Mouse (Mus musculus): ENCODE data around the gene Adgrl1. TPM values are rescaled to one million over a fixed set of nuclear protein-coding genes. Genes with fewer than 3 reads are reported as not detected.

The Adgrl1 gene
- polyA plus RNA-seq, 1 experiment from 2014 or later, result 13.9 TPM

- Histone ChIP-seq H3K36me3 (replicated peaks) (no peaks in the 10 kb centered on the region), H3K27ac (replicated peaks) (no peak overlapping the region), H3K4me1 (peaks cover 2% of the 10 kb centered on the region), H3K4me3 (no peak overlapping the region), H3K27me3 (replicated peaks; ENCODE audit: low read depth, poor library complexity, severe bottlenecking) (peaks cover 56% of the 10 kb centered on the region), H3K9me3 (no peaks in the 10 kb centered on the region)
- 78% methylated on average over 4 of the region's 4 CpGs for WGBS
- DNase-seq (ENCODE audit: low spot score), result no peak
Measured at GRCm38 (mm10) chr8:83892061-83892460, 7.8 kb upstream of the Adgrl1 start.

- Histone ChIP-seq H3K9me3 (no peaks in the 10 kb centered on the region), H3K4me1 (peaks cover 21% of the 10 kb centered on the region), H3K4me3 (no peak overlapping the region), H3K27me3 (replicated peaks; ENCODE audit: low read depth, poor library complexity, severe bottlenecking) (peaks cover 69% of the 10 kb centered on the region), H3K36me3 (replicated peaks) (no peaks in the 10 kb centered on the region), H3K27ac (replicated peaks) (no peak overlapping the region)
- DNase-seq (ENCODE audit: low spot score), result peak; percentile 80
- WGBS, result 2% methylated on average over 5 of the region's 5 CpGs
Measured at GRCm38 (mm10) chr8:83893915-83894314, 6.0 kb upstream of the Adgrl1 start.

GRCm38 (mm10) chr8:83895894-83896293 lies 4.0 kb upstream of the Adgrl1 start:
- no peak overlapping the region for H3K4me3 ChIP-seq
- WGBS, result 5% methylated on average over 5 of the region's 5 CpGs
- peaks cover 31% of the 10 kb centered on the region for H3K4me1 ChIP-seq
- peak; percentile 54 for DNase-seq (ENCODE audit: low spot score)
- H3K9me3 ChIP-seq, result no peaks in the 10 kb centered on the region
- H3K27me3 ChIP-seq (replicated peaks; ENCODE audit: low read depth, poor library complexity, severe bottlenecking), result peaks cover 69% of the 10 kb centered on the region
- no peak overlapping the region for H3K27ac ChIP-seq (replicated peaks)
- H3K36me3 ChIP-seq (replicated peaks), result no peaks in the 10 kb centered on the region

GRCm38 (mm10) chr8:83896461-83896860 lies 3.4 kb upstream of the Adgrl1 start:
- WGBS, result 83% methylated on average over 7 of the region's 7 CpGs
- Histone ChIP-seq H3K9me3 (no peaks in the 10 kb centered on the region), H3K27me3 (replicated peaks; ENCODE audit: low read depth, poor library complexity, severe bottlenecking) (peaks cover 68% of the 10 kb centered on the region), H3K27ac (replicated peaks) (no peak overlapping the region), H3K4me1 (peaks cover 36% of the 10 kb centered on the region), H3K36me3 (replicated peaks) (no peaks in the 10 kb centered on the region), H3K4me3 (no peak overlapping the region)
- DNase-seq (ENCODE audit: low spot score), result no peak

- no peaks in the 10 kb centered on the region for H3K9me3 ChIP-seq
- 2% methylated on average over 26 of the region's 26 CpGs for WGBS
- no peaks in the 10 kb centered on the region for H3K36me3 ChIP-seq (replicated peaks)
- H3K27me3 ChIP-seq (replicated peaks; ENCODE audit: low read depth, poor library complexity, severe bottlenecking), result peaks cover 60% of the 10 kb centered on the region
- peaks cover 44% of the 10 kb centered on the region for H3K4me1 ChIP-seq
- peak overlapping the region; percentile 42; the same call in 1 of the 2 replicates for H3K27ac ChIP-seq (replicated peaks)
- DNase-seq (ENCODE audit: low spot score), result peak; percentile 83
- H3K4me3 ChIP-seq, result peak overlapping the region; percentile 53
Measured at GRCm38 (mm10) chr8:83897211-83897610, 2.7 kb upstream of the Adgrl1 start.

GRCm38 (mm10) chr8:83898456-83898855 lies 1.4 kb upstream of the Adgrl1 start:
- WGBS, result 7% methylated on average over 10 of the region's 10 CpGs
- DNase-seq (ENCODE audit: low spot score), result peak; percentile 38

GRCm38 (mm10) chr8:83898985-83899362 lies 931 bp upstream of the Adgrl1 start:
- no peaks in the 10 kb centered on the region for H3K9me3 ChIP-seq
- H3K27ac ChIP-seq (replicated peaks), result peak overlapping the region; percentile 94
- peak overlapping the region; percentile 93 for H3K4me3 ChIP-seq
- no peaks in the 10 kb centered on the region for H3K36me3 ChIP-seq (replicated peaks)
- peak; percentile 82 for DNase-seq (ENCODE audit: low spot score)
- WGBS, result under 1% methylated on average over 13 of the region's 13 CpGs
- H3K4me1 ChIP-seq, result peaks cover 61% of the 10 kb centered on the region
- peaks cover 44% of the 10 kb centered on the region for H3K27me3 ChIP-seq (replicated peaks; ENCODE audit: low read depth, poor library complexity, severe bottlenecking)

More at GRCm38 (mm10) chr8:83898456-83898855, 1.4 kb upstream of the Adgrl1 start:
- H3K4me1 ChIP-seq, result peaks cover 56% of the 10 kb centered on the region
- no peaks in the 10 kb centered on the region for H3K9me3 ChIP-seq
- H3K27ac ChIP-seq (replicated peaks), result peak overlapping the region; percentile 94
- peak overlapping the region; percentile 93 for H3K4me3 ChIP-seq
- H3K36me3 ChIP-seq (replicated peaks), result no peaks in the 10 kb centered on the region
- peaks cover 49% of the 10 kb centered on the region for H3K27me3 ChIP-seq (replicated peaks; ENCODE audit: low read depth, poor library complexity, severe bottlenecking)

GRCm38 (mm10) chr8:83900266-83900956 lies 506 bp downstream of the Adgrl1 start:
- Histone ChIP-seq H3K27ac (replicated peaks) (peak overlapping the region; percentile 94), H3K36me3 (replicated peaks) (peaks cover 6% of the 10 kb centered on the region), H3K9me3 (no peaks in the 10 kb centered on the region), H3K27me3 (replicated peaks; ENCODE audit: low read depth, poor library complexity, severe bottlenecking) (peaks cover 29% of the 10 kb centered on the region), H3K4me3 (peak overlapping the region; percentile 93), H3K4me1 (peaks cover 76% of the 10 kb centered on the region)
- under 1% methylated on average over 82 of the region's 100 CpGs for WGBS
- peak; percentile 54 for DNase-seq (ENCODE audit: low spot score)

- peaks cover 11% of the 10 kb centered on the region for H3K36me3 ChIP-seq (replicated peaks)
- peaks cover 24% of the 10 kb centered on the region for H3K27me3 ChIP-seq (replicated peaks; ENCODE audit: low read depth, poor library complexity, severe bottlenecking)
- peak overlapping the region; percentile 94 for H3K27ac ChIP-seq (replicated peaks)
- peak overlapping the region; percentile 93 for H3K4me3 ChIP-seq
- peaks cover 80% of the 10 kb centered on the region for H3K4me1 ChIP-seq
- H3K9me3 ChIP-seq, result no peaks in the 10 kb centered on the region
- WGBS, result under 1% methylated on average over 36 of the region's 40 CpGs
- DNase-seq (ENCODE audit: low spot score), result peak; percentile 55
Measured at GRCm38 (mm10) chr8:83900957-83901270, 1.0 kb downstream of the Adgrl1 start.

GRCm38 (mm10) chr8:83901566-83902485 lies 1.9 kb downstream of the Adgrl1 start:
- Histone ChIP-seq H3K4me3 (peak overlapping the region; percentile 93), H3K4me1 (peaks cover 80% of the 10 kb centered on the region), H3K36me3 (replicated peaks) (peaks cover 16% of the 10 kb centered on the region), H3K9me3 (no peaks in the 10 kb centered on the region), H3K27ac (replicated peaks) (peak overlapping the region; percentile 94), H3K27me3 (replicated peaks; ENCODE audit: low read depth, poor library complexity, severe bottlenecking) (peaks cover 15% of the 10 kb centered on the region)
- WGBS, result 14% methylated on average over 14 of the region's 14 CpGs
- peak; percentile 41 for DNase-seq (ENCODE audit: low spot score)

- Histone ChIP-seq H3K9me3 (no peaks in the 10 kb centered on the region), H3K27me3 (replicated peaks; ENCODE audit: low read depth, poor library complexity, severe bottlenecking) (0 out of 2 replicates have a peak, but pooled peaks cover 3% of the 10 kb centered on the region), H3K4me1 (peaks cover 70% of the 10 kb centered on the region), H3K36me3 (replicated peaks) (peaks cover 20% of the 10 kb centered on the region), H3K4me3 (peak overlapping the region; percentile 93), H3K27ac (replicated peaks) (peak overlapping the region; percentile 78)
- WGBS, result 5% methylated on average over 13 of the region's 13 CpGs
- peak; percentile 73 for DNase-seq (ENCODE audit: low spot score)
Measured at GRCm38 (mm10) chr8:83902961-83903666, 3.2 kb downstream of the Adgrl1 start.

GRCm38 (mm10) chr8:83908583-83908982 lies 8.7 kb downstream of the Adgrl1 start:
- WGBS, result 89% methylated on average over 6 of the region's 6 CpGs
- no peaks in the 10 kb centered on the region for H3K9me3 ChIP-seq
- no peak overlapping the region for H3K27ac ChIP-seq (replicated peaks)
- H3K27me3 ChIP-seq (replicated peaks; ENCODE audit: low read depth, poor library complexity, severe bottlenecking), result no peaks in the 10 kb centered on the region
- DNase-seq (ENCODE audit: low spot score), result no peak
- H3K4me1 ChIP-seq, result peaks cover 50% of the 10 kb centered on the region
- no peak overlapping the region for H3K4me3 ChIP-seq
- H3K36me3 ChIP-seq (replicated peaks), result peaks cover 42% of the 10 kb centered on the region
